Mouse (Mus musculus) CH12.LX (cell line): ENCODE results near the gene Unc13a. TPM values are rescaled to one million over a fixed set of nuclear protein-coding genes. Genes with fewer than 3 reads are reported as not detected.

Experiments
- DNase-seq: peaks from one replicate; pipeline ENCODE4 v3.0.0-alpha.2; 2013; ENCODE audit errors: extremely low read depth
- H3K27ac ChIP-seq: 2 replicates; pipeline ENCODE4 v1.5.1; 2012; ENCODE audit warnings: low read depth, mild to moderate bottlenecking, control low read depth, moderate library complexity; ENCODE audit not compliant: insufficient read depth
- H3K27me3 ChIP-seq: replicated peaks from 2 replicates; pipeline ENCODE3; 2012; ENCODE audit warnings: inconsistent platforms
- H3K36me3 ChIP-seq, 2 experiments: replicated peaks in 1 of 2; 2 replicates each; pipeline versions ENCODE3 to v1.6.1; 2012; ENCODE audit warnings: inconsistent platforms in 1 of 2, low read length in 1 of 2, mild to moderate bottlenecking in 1 of 2, mixed read lengths in 1 of 2, moderate library complexity in 1 of 2; ENCODE audit not compliant: control insufficient read depth in 1 of 2, insufficient read depth in 1 of 2
- H3K4me1 ChIP-seq, 2 experiments: 2 replicates each; pipeline ENCODE4 v1.6.1; 2012; ENCODE audit warnings: inconsistent platforms in 1 of 2, moderate library complexity in 1 of 2; ENCODE audit not compliant: insufficient read depth in 2 of 2, control insufficient read depth in 1 of 2
- H3K4me2 ChIP-seq: 2 replicates; pipeline ENCODE4 v1.6.1; 2012; ENCODE audit warnings: low read depth, mild to moderate bottlenecking, control low read depth; ENCODE audit not compliant: poor library complexity, insufficient read depth, severe bottlenecking
- H3K4me3 ChIP-seq, 3 experiments: fragments of 150-350 bp in 1 of 3; sonication (generic) in 1 of 3; replicated peaks in 1 of 3; 2 replicates each; pipeline versions ENCODE3 to v1.5.1; 2011 to 2012; ENCODE audit warnings: low read depth in 2 of 3, low read length in 2 of 3, mild to moderate bottlenecking in 2 of 3, moderate library complexity in 2 of 3, control low read depth in 1 of 3, improper control_type of control experiment in 1 of 3, inconsistent platforms in 1 of 3, mixed read lengths in 1 of 3; ENCODE audit not compliant: poor library complexity in 1 of 3
- H3K79me2 ChIP-seq: replicated peaks from 2 replicates; pipeline ENCODE4 v1.6.1; 2012; ENCODE audit warnings: mild to moderate bottlenecking, moderate library complexity; ENCODE audit not compliant: control insufficient read depth, poor library complexity, insufficient read depth, severe bottlenecking; ENCODE audit errors: extremely low read depth
- H3K9ac ChIP-seq: 2 replicates; pipeline ENCODE4 v1.6.1; 2012; ENCODE audit warnings: low read depth, mild to moderate bottlenecking, control low read depth, moderate library complexity; ENCODE audit not compliant: insufficient read depth
- H3K9me3 ChIP-seq: replicated peaks from 2 replicates; pipeline ENCODE3; 2012; ENCODE audit warnings: low read length, inconsistent platforms, mixed read lengths
- CHD2 ChIP-seq: IDR thresholded peaks from 2 replicates; pipeline ENCODE4 v1.6.1; 2011; ENCODE audit warnings: low read length, improper control_type of control experiment
- CTCF ChIP-seq, 2 experiments: IDR thresholded peaks in 1 of 2; conservative IDR thresholded peaks in 1 of 2; 2 replicates each; pipeline ENCODE4 v1.5.1; 2011 to 2012; ENCODE audit warnings: low read depth in 2 of 2, low read length in 2 of 2, improper control_type of control experiment in 1 of 2, inconsistent platforms in 1 of 2, mild to moderate bottlenecking in 1 of 2, moderate library complexity in 1 of 2
- EP300 ChIP-seq: IDR thresholded peaks from 2 replicates; pipeline ENCODE4 v1.6.1; 2011; ENCODE audit warnings: low read length, improper control_type of control experiment
- GABPA ChIP-seq: IDR thresholded peaks from 2 replicates; pipeline ENCODE4 v1.6.1; 2012; ENCODE audit warnings: low read depth, low read length, improper control_type of control experiment, inconsistent platforms; ENCODE audit not compliant: insufficient replicate concordance
- HCFC1 ChIP-seq: IDR thresholded peaks from 2 replicates; pipeline ENCODE4 v1.6.1; 2012; ENCODE audit warnings: low read depth, mild to moderate bottlenecking, inconsistent platforms, low read length, improper control_type of control experiment
- IRF4 ChIP-seq: IDR thresholded peaks from 2 replicates; pipeline ENCODE4 v1.6.1; 2014; ENCODE audit warnings: low read depth, mild to moderate bottlenecking, inconsistent platforms, low read length, improper control_type of control experiment
- MAZ ChIP-seq: IDR thresholded peaks from 2 replicates; pipeline ENCODE4 v1.6.1; 2012; ENCODE audit warnings: low read depth, mild to moderate bottlenecking, inconsistent platforms, low read length, improper control_type of control experiment, moderate library complexity
- MEF2A ChIP-seq: IDR thresholded peaks from 2 replicates; pipeline ENCODE4 v1.6.1; 2014; ENCODE audit warnings: low read depth, mild to moderate bottlenecking, inconsistent platforms, low read length, improper control_type of control experiment, borderline replicate concordance
- MYC ChIP-seq: IDR thresholded peaks from 2 replicates; pipeline ENCODE4 v1.6.1; 2011; ENCODE audit warnings: low read depth, mild to moderate bottlenecking, improper control_type of control experiment, low read length
- NELFE ChIP-seq: IDR thresholded peaks from 2 replicates; pipeline ENCODE4 v1.6.1; 2011; ENCODE audit warnings: low read depth, low read length, improper control_type of control experiment
- POLR2AphosphoS2 ChIP-seq: IDR thresholded peaks from 2 replicates; pipeline ENCODE4 v1.6.1; 2011; ENCODE audit warnings: low read depth, low read length, improper control_type of control experiment
- RAD21 ChIP-seq: IDR thresholded peaks from 2 replicates; pipeline ENCODE4 v1.6.1; 2011; ENCODE audit warnings: low read depth, mild to moderate bottlenecking, low read length, improper control_type of control experiment, moderate library complexity
- SIN3A ChIP-seq: IDR thresholded peaks from 2 replicates; pipeline ENCODE4 v1.6.1; 2012; ENCODE audit warnings: low read length, improper control_type of control experiment, inconsistent platforms
- SMC3 ChIP-seq: IDR thresholded peaks from 2 replicates; pipeline ENCODE4 v1.6.1; 2011; ENCODE audit warnings: low read depth, low read length, improper control_type of control experiment
- TCF12 ChIP-seq: IDR thresholded peaks from 2 replicates; pipeline ENCODE4 v1.6.1; 2014; ENCODE audit warnings: low read depth, mild to moderate bottlenecking, inconsistent platforms, low read length, improper control_type of control experiment
- UBTF ChIP-seq: IDR thresholded peaks from 2 replicates; pipeline ENCODE4 v1.6.1; 2012; ENCODE audit warnings: low read depth, mild to moderate bottlenecking, inconsistent platforms, low read length, improper control_type of control experiment, moderate library complexity
- USF1 ChIP-seq: IDR thresholded peaks from 2 replicates; pipeline ENCODE4 v1.6.1; 2014; ENCODE audit warnings: low read depth, mild to moderate bottlenecking, inconsistent platforms, low read length, improper control_type of control experiment
- ZKSCAN1 ChIP-seq: IDR thresholded peaks from 2 replicates; pipeline ENCODE4 v1.6.1; 2012; ENCODE audit warnings: low read depth, inconsistent platforms, low read length, improper control_type of control experiment, borderline replicate concordance
- ZMIZ1 ChIP-seq: IDR thresholded peaks from 2 replicates; pipeline ENCODE4 v1.6.1; 2012; ENCODE audit warnings: low read depth, mild to moderate bottlenecking, inconsistent platforms, low read length, improper control_type of control experiment
- dilution Hi-C: fragments of 300-500 bp; cut with MboI; formaldehyde crosslinking; loops from 2 replicates; pipeline ENCODE4 v1.14.3; 2020; ENCODE audit warnings: low sequenced_read_pairs; ENCODE audit not compliant: extremely low pct_unique_long_range_greater_than_20kb, extremely low pct_ligation_motif_present
- in situ Hi-C: fragments of 300-500 bp; cut with MboI; formaldehyde crosslinking; loops from 3 replicates; pipeline ENCODE4 v1.14.3; 2019; ENCODE audit warnings: low sequenced_read_pairs, low pct_ligation_motif_present, low pct_unique_long_range_greater_than_20kb, mixed read lengths
- polyA plus RNA-seq: library from polyadenylated mRNA; unstranded; fragments of >175 nt; gene quantifications from 2 replicates; pipeline ENCODE4 v1.2.1, GENCODE M21; 2012; ENCODE audit warnings: low read depth; ENCODE audit not compliant: insufficient read length
- total RNA-seq, 2 experiments: library from RNA; depleted of rRNA; stranded (reverse); fragments of 300-350 nt in 1 of 2; fragments of >200 nt in 1 of 2; gene quantifications; 2 replicates each; pipeline ENCODE4 v1.2.3; 2012 to 2014

The Unc13a gene
- total and polyA plus RNA-seq, 3 experiments: 0.68 to 2.1 (median 1.0) TPM

DNA sequence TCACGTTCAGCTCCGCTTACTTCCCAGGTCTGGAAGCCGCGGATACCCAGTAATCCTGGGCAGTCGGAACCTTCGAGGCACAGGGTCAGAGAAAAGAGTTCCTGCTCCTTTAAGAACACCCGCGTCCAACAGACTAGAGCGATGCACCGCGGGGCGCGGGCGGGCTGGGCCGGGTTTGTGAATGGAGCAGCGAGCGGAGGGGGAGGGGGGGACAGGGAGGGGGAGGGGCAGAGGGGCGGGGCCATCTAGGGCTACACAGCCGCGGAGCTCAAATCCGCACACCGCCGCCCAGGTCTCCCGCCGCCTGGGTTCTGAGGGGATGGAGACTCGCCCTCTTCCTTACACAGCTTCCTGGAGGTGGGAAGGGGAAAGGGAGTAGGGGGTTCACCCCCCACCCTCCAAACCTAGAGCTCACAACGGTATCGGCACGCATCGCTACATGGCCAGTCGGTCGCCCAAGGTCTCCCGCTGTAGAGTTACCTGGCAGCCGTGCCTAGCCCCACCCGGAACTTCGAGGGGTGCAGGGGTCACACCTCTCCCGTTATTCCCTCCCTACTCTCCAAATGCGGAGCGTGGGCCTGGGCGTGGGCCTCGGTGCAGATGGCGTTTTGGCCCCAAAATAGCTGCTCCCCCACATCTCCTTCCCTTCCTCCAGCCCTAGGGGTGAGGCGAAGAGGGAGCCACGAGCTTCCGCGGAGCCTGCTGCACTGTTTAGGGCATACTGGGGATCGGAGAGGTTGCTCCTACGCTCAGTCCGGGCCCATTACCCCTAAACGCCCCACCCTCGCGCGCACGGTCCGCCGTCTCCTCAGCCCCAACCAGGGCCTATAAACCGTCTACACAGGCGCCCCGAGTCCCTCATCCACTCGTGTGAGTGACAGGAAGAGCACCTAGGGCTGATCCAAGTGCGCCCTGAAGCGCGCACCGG, 672 bp downstream of the Unc13a start:
- Histone ChIP-seq H3K27ac (no peak overlapping the region), H3K4me2 (peak overlapping the region; percentile 80), H3K4me3 (peak overlapping the region; percentile 47 to 77 (median 48)), H3K9me3 (no peaks in the 10 kb centered on the region), H3K4me1 (peaks cover 32 to 69% of the 10 kb centered on the region in 2 experiments), H3K9ac (peak overlapping the region; percentile 21; the same call in 1 of the 2 replicates), H3K27me3 (peaks cover 35% of the 10 kb centered on the region), H3K36me3 (no peaks in the 10 kb centered on the region), H3K79me2 (no peaks in the 10 kb centered on the region)
- dilution Hi-C loops (no loop called here), in situ Hi-C loops (no loop called here)
- peak; percentile 44 for DNase-seq
- TF ChIP-seq SIN3A (no peak), CHD2 (0 out of 2 replicates have a peak, but pooled peaks have one; percentile 24)

DNA sequence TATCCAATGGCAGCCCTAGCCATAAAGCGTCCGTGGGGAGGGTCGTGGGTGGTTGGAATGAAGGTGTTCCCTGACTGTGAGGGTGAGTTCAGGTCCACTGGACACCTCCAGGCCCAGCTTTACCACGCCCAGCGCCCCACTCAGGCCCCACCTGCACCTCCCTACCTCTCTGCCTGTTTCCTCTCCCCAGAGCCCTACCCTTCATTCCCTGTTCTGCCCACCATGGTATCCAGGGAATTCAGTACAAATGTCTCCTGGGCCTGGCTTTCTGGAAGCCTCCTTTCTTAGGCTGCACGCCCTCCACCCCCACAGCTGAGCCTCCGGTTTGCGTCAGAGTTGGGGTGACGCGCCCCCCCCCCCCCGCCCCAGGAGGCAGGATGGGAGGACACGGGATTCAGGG, 1.4 kb downstream of the Unc13a start:
- Histone ChIP-seq H3K9ac (no peak overlapping the region), H3K36me3 (no peaks in the 10 kb centered on the region), H3K79me2 (no peaks in the 10 kb centered on the region), H3K4me1 (peaks cover 28 to 66% of the 10 kb centered on the region in 2 experiments), H3K4me3 (no peak overlapping the region), H3K9me3 (no peaks in the 10 kb centered on the region), H3K27me3 (peaks cover 35% of the 10 kb centered on the region), H3K4me2 (peak overlapping the region; percentile 80; the same call in 1 of the 2 replicates), H3K27ac (no peak overlapping the region)
- dilution Hi-C loops (no loop called here), in situ Hi-C loops (no loop called here)
- TF ChIP-seq IRF4 (no peak), MAZ (no peak), POLR2AphosphoS2 (no peak), TCF12 (no peak), CTCF (conservative IDR thresholded peaks at IDR 0.05 in 1 of 2, IDR thresholded peaks at IDR 0.05 in 1 of 2; ENCODE audit: low read depth in 2 of 2, low read length in 2 of 2) (no peak), USF1 (no peak), UBTF (no peak), EP300 (no peak), NELFE (no peak), SMC3 (no peak), ZKSCAN1 (no peak), ZMIZ1 (no peak), MEF2A (no peak), GABPA (no peak), SIN3A (no peak), MYC (no peak), HCFC1 (no peak), RAD21 (no peak)
- DNase-seq: no peak
